Mouse (Mus musculus): Measurements from ENCODE around the gene Ggta1. TPM values are rescaled to one million over a fixed set of nuclear protein-coding genes. Genes with fewer than 3 reads are reported as not detected.
A peak's percentile ranks its signal among the peaks of the same experiment; 100 is the strongest.

The Ggta1 gene
- total RNA-seq, 1 experiment, result 36.5 TPM

- Histone ChIP-seq H3K4me3 (ENCODE audit: insufficient read depth in 1 of 2, low read depth in 1 of 2, low read length in 2 of 2, poor library complexity in 1 of 2, severe bottlenecking in 1 of 2) (peak overlapping the region; percentile 73 to 83), H3K4me1 (ENCODE audit: control insufficient read depth in 2 of 2, insufficient read depth in 2 of 2, low read length in 2 of 2, poor library complexity in 1 of 2) (peaks cover 2 to 26% of the 10 kb centered on the region in 2 experiments; a peak in 2 of 4 replicates), H3K27ac (ENCODE audit: insufficient read depth, low read depth, low read length, poor library complexity, severe bottlenecking) (peak overlapping the region; percentile 13; the same call in 1 of the 2 replicates), H3K9me3 (ENCODE audit: control insufficient read depth, insufficient read depth, low read depth, low read length) (no peaks in the 10 kb centered on the region), H3K9ac (ENCODE audit: insufficient read depth, low read depth, low read length, poor library complexity, severe bottlenecking) (peak overlapping the region; percentile 66), H3K36me3 (ENCODE audit: control insufficient read depth, insufficient read depth, low read length, poor library complexity, severe bottlenecking) (no peaks in the 10 kb centered on the region)
- TF ChIP-seq CHD2 (IDR thresholded peaks at IDR 0.05; ENCODE audit: low read depth, low read length), result no peak
- no peak for TF ChIP-seq ZNF384 (IDR thresholded peaks at IDR 0.05; ENCODE audit: low read depth, low read length)
- no peak for TF ChIP-seq HCFC1 (IDR thresholded peaks at IDR 0.05; ENCODE audit: borderline replicate concordance, insufficient read depth, low read length)
- no peak for TF ChIP-seq ZC3H11A (IDR thresholded peaks at IDR 0.05; ENCODE audit: borderline replicate concordance, low read depth, low read length)
- TF ChIP-seq MAFK (IDR thresholded peaks at IDR 0.05; ENCODE audit: insufficient read depth, low read depth, low read length), result no peak
- no peak for DNase-seq (ENCODE audit: low read depth, low spot score)
- in situ Hi-C loops (cut with MboI; ENCODE audit: low sequenced_read_pairs in 2 of 2, unreplicated experiment in 2 of 2), result no loop called here
These were observed 852 bp downstream of the Ggta1 start for GRCm38 (mm10) chr2:35461971-35462787.

GRCm38 (mm10) chr2:35461131-35461947, 1.7 kb downstream of the Ggta1 start:
- peak overlapping the region; percentile 29; the same call in 1 of the 2 replicates for H3K27ac ChIP-seq (ENCODE audit: insufficient read depth, low read depth, low read length, poor library complexity, severe bottlenecking)
- no peaks in the 10 kb centered on the region for H3K36me3 ChIP-seq (ENCODE audit: control insufficient read depth, insufficient read depth, low read length, poor library complexity, severe bottlenecking)
- H3K9me3 ChIP-seq (ENCODE audit: control insufficient read depth, insufficient read depth, low read depth, low read length), result no peaks in the 10 kb centered on the region
- peak overlapping the region; percentile 66 for H3K9ac ChIP-seq (ENCODE audit: insufficient read depth, low read depth, low read length, poor library complexity, severe bottlenecking)
- TF ChIP-seq CHD2 (IDR thresholded peaks at IDR 0.05; ENCODE audit: low read depth, low read length) (0 out of 2 replicates have a peak, but pooled peaks have one; percentile 13), MAFK (IDR thresholded peaks at IDR 0.05; ENCODE audit: insufficient read depth, low read depth, low read length) (no peak), ZNF384 (IDR thresholded peaks at IDR 0.05; ENCODE audit: low read depth, low read length) (no peak), ZC3H11A (IDR thresholded peaks at IDR 0.05; ENCODE audit: borderline replicate concordance, low read depth, low read length) (no peak), HCFC1 (IDR thresholded peaks at IDR 0.05; ENCODE audit: borderline replicate concordance, insufficient read depth, low read length) (peak; percentile 41; the same call in 1 of the 2 replicates)
- peak overlapping the region; percentile 73 to 83 for H3K4me3 ChIP-seq (ENCODE audit: insufficient read depth in 1 of 2, low read depth in 1 of 2, low read length in 2 of 2, poor library complexity in 1 of 2, severe bottlenecking in 1 of 2)
- in situ Hi-C loops (cut with MboI; ENCODE audit: low sequenced_read_pairs in 2 of 2, unreplicated experiment in 2 of 2), result no loop called here
- peak; percentile 87 for DNase-seq (ENCODE audit: low read depth, low spot score)
- H3K4me1 ChIP-seq (ENCODE audit: control insufficient read depth in 2 of 2, insufficient read depth in 2 of 2, low read length in 2 of 2, poor library complexity in 1 of 2), result peaks cover 2 to 26% of the 10 kb centered on the region in 2 experiments; a peak in 2 of 4 replicates

GRCm38 (mm10) chr2:35460378-35460880, 2.6 kb downstream of the Ggta1 start:
- Histone ChIP-seq H3K36me3 (ENCODE audit: control insufficient read depth, insufficient read depth, low read length, poor library complexity, severe bottlenecking) (no peaks in the 10 kb centered on the region), H3K4me3 (ENCODE audit: insufficient read depth in 1 of 2, low read depth in 1 of 2, low read length in 2 of 2, poor library complexity in 1 of 2, severe bottlenecking in 1 of 2) (peak overlapping the region; percentile 57 to 73), H3K9ac (ENCODE audit: insufficient read depth, low read depth, low read length, poor library complexity, severe bottlenecking) (peak overlapping the region; percentile 21; the same call in 1 of the 2 replicates), H3K27ac (ENCODE audit: insufficient read depth, low read depth, low read length, poor library complexity, severe bottlenecking) (no peak overlapping the region; the same call in 1 of the 2 replicates), H3K4me1 (ENCODE audit: control insufficient read depth in 2 of 2, insufficient read depth in 2 of 2, low read length in 2 of 2, poor library complexity in 1 of 2) (peaks cover 2 to 26% of the 10 kb centered on the region in 2 experiments; a peak in 2 of 4 replicates), H3K9me3 (ENCODE audit: control insufficient read depth, insufficient read depth, low read depth, low read length) (no peaks in the 10 kb centered on the region)
- in situ Hi-C loops (cut with MboI; ENCODE audit: low sequenced_read_pairs in 2 of 2, unreplicated experiment in 2 of 2), result no loop called here
- TF ChIP-seq ZC3H11A (IDR thresholded peaks at IDR 0.05; ENCODE audit: borderline replicate concordance, low read depth, low read length) (no peak), ZNF384 (IDR thresholded peaks at IDR 0.05; ENCODE audit: low read depth, low read length) (no peak), HCFC1 (IDR thresholded peaks at IDR 0.05; ENCODE audit: borderline replicate concordance, insufficient read depth, low read length) (no peak), MAFK (IDR thresholded peaks at IDR 0.05; ENCODE audit: insufficient read depth, low read depth, low read length) (no peak), CHD2 (IDR thresholded peaks at IDR 0.05; ENCODE audit: low read depth, low read length) (no peak)
- DNase-seq (ENCODE audit: low read depth, low spot score), result no peak

- peaks cover 2 to 21% of the 10 kb centered on the region in 2 experiments; a peak in 2 of 4 replicates for H3K4me1 ChIP-seq (ENCODE audit: control insufficient read depth in 2 of 2, insufficient read depth in 2 of 2, low read length in 2 of 2, poor library complexity in 1 of 2)
- H3K36me3 ChIP-seq (ENCODE audit: control insufficient read depth, insufficient read depth, low read length, poor library complexity, severe bottlenecking), result no peaks in the 10 kb centered on the region
- no peak for DNase-seq (ENCODE audit: low read depth, low spot score)
- H3K9me3 ChIP-seq (ENCODE audit: control insufficient read depth, insufficient read depth, low read depth, low read length), result no peaks in the 10 kb centered on the region
- H3K27ac ChIP-seq (ENCODE audit: insufficient read depth, low read depth, low read length, poor library complexity, severe bottlenecking), result no peak overlapping the region
- in situ Hi-C loops (cut with MboI; ENCODE audit: low sequenced_read_pairs in 2 of 2, unreplicated experiment in 2 of 2), result no loop called here
- no peak overlapping the region for H3K4me3 ChIP-seq (ENCODE audit: insufficient read depth in 1 of 2, low read depth in 1 of 2, low read length in 2 of 2, poor library complexity in 1 of 2, severe bottlenecking in 1 of 2)
- H3K9ac ChIP-seq (ENCODE audit: insufficient read depth, low read depth, low read length, poor library complexity, severe bottlenecking), result no peak overlapping the region
- no peak for TF ChIP-seq ZNF384 (IDR thresholded peaks at IDR 0.05; ENCODE audit: low read depth, low read length)
These were observed 3.7 kb downstream of the Ggta1 start for GRCm38 (mm10) chr2:35459316-35459715.

Measured in ES-E14 (cell line).